Comparison of ENCODE assay signal across 33 mouse cellular contexts in genomic region chr5:50819959-50820358, GRCm38 (mm10).
"Had no signal": no experiment of that assay in that cellular context is flagged by ENCODE, and none has a peak within 500 bp of the region (broad histone marks: within the 10 kb centered on the region; RNA-seq: fewer than 3 reads in every experiment).

No protein-coding gene starts in this region.

- H3K27ac ChIP-seq: heart, adult 2 months; heart, embryonic 10.5 days; heart, embryonic 13.5 days; heart, embryonic 15.5 days; hindbrain, embryonic 10.5 days; hindbrain, embryonic 12.5 days; hindbrain, embryonic 13.5 days; hindbrain, embryonic 14.5 days; hindbrain, embryonic 15.5 days; hindbrain, postnatal 0 days; kidney, embryonic 15.5 days; kidney, postnatal 0 days; layer of hippocampus, adult 2 months had no signal

- H3K36me3 ChIP-seq: heart, embryonic 10.5 days; heart, embryonic 12.5 days; heart, embryonic 13.5 days; heart, embryonic 15.5 days; hindbrain, embryonic 10.5 days; hindbrain, embryonic 12.5 days; hindbrain, embryonic 13.5 days; hindbrain, embryonic 15.5 days; kidney, embryonic 15.5 days had no signal

- DNase-seq: heart, adult 2 months; heart, postnatal 10 days; heart, postnatal 14 days; heart, postnatal 36 days; heart, postnatal 4 days; kidney, adult 11 months; kidney, adult 18-20 months; kidney, adult 2 months; kidney, adult 8-10 months; kidney, adult 9 months; kidney, postnatal 10 days; kidney, postnatal 14 days; kidney, postnatal 25 days; kidney, postnatal 36 days; kidney, postnatal 4 days; layer of hippocampus, adult 9-11 months; layer of hippocampus, postnatal 36 days had no signal

- ATAC-seq: hindbrain, embryonic 16.5 days; hindbrain, postnatal 0 days; inflammation-experienced regulatory T-cells, adult 6 months had no signal

- H3K9ac ChIP-seq: heart, embryonic 12.5 days; heart, embryonic 13.5 days; heart, embryonic 15.5 days; hindbrain, embryonic 12.5 days; hindbrain, embryonic 13.5 days; hindbrain, embryonic 14.5 days; hindbrain, embryonic 15.5 days; kidney, embryonic 15.5 days had no signal

- H3K4me1 ChIP-seq: heart, embryonic 10.5 days; heart, embryonic 12.5 days; heart, embryonic 13.5 days; heart, embryonic 15.5 days; hindbrain, embryonic 10.5 days; hindbrain, embryonic 12.5 days; hindbrain, embryonic 13.5 days; hindbrain, embryonic 15.5 days; kidney, embryonic 15.5 days had no signal

- H3K4me2 ChIP-seq: heart, embryonic 11.5 days; heart, embryonic 12.5 days; heart, embryonic 13.5 days; heart, embryonic 15.5 days; hindbrain, embryonic 12.5 days; hindbrain, embryonic 13.5 days; hindbrain, embryonic 14.5 days; hindbrain, embryonic 15.5 days; kidney, embryonic 15.5 days had no signal

- H3K9me3 ChIP-seq: heart, embryonic 10.5 days; heart, embryonic 12.5 days; heart, embryonic 13.5 days; heart, embryonic 15.5 days; hindbrain, embryonic 10.5 days; hindbrain, embryonic 12.5 days; hindbrain, embryonic 13.5 days; hindbrain, embryonic 15.5 days; kidney, embryonic 15.5 days had no signal

- H3K27me3 ChIP-seq: heart, embryonic 12.5 days; heart, embryonic 13.5 days; heart, embryonic 15.5 days; hindbrain, embryonic 12.5 days; hindbrain, embryonic 13.5 days; hindbrain, embryonic 15.5 days; kidney, embryonic 15.5 days had no signal

- H3K4me3 ChIP-seq: heart, adult 2 months; heart, embryonic 10.5 days; heart, embryonic 12.5 days; heart, embryonic 13.5 days; heart, embryonic 15.5 days; hindbrain, embryonic 10.5 days; hindbrain, embryonic 12.5 days; hindbrain, embryonic 13.5 days; hindbrain, embryonic 15.5 days; kidney, embryonic 15.5 days; layer of hippocampus, adult 2 months had no signal
